Mouse (Mus musculus) yolk sac, embryonic 10.5 days (tissue): ENCODE measurements around the gene Tas2r126.
"Not testable (repeated sequence)": the region's sequence is repeated elsewhere in the genome, so short reads cannot be mapped to it uniquely, and the experiment has no call there.

Experiments
- DNase-seq: peaks from one replicate; pipeline ENCODE4 v3.0.0-alpha.2; 2017; ENCODE audit warnings: low spot score

Tas2r126 gene

GRCm38 (mm10) chr6:42434446-42434845 lies at the start of gene Tas2r126:
Gene Tas2r126 (plus strand): TSS chr6:42434535.
- no peak for DNase-seq

GRCm38 (mm10) chr6:42385635-42386034 lies 48.7 kb upstream of the Tas2r126 start:
- DNase-seq = no peak

- no peak for DNase-seq
Measured at GRCm38 (mm10) chr6:42391796-42392330, 42.5 kb upstream of the Tas2r126 start.

- no peak for DNase-seq
Measured at GRCm38 (mm10) chr6:42395960-42396809, 38.1 kb upstream of the Tas2r126 start.

- DNase-seq = no peak
Measured at GRCm38 (mm10) chr6:42397041-42397657, 37.2 kb upstream of the Tas2r126 start.

GRCm38 (mm10) chr6:42398285-42398684 lies 36.0 kb upstream of the Tas2r126 start:
- no peak for DNase-seq

GRCm38 (mm10) chr6:42398998-42399397 lies 35.3 kb upstream of the Tas2r126 start:
- no peak for DNase-seq

GRCm38 (mm10) chr6:42399938-42400337 lies 34.4 kb upstream of the Tas2r126 start, which contains the start of gene Tas2r143:
Gene Tas2r143 (plus strand): TSS chr6:42400238.
- no peak for DNase-seq

GRCm38 (mm10) chr6:42405134-42405533 lies 29.2 kb upstream of the Tas2r126 start, which contains the start of gene Tas2r135:
Gene Tas2r135 (plus strand): TSS chr6:42405434.
- no peak for DNase-seq

GRCm38 (mm10) chr6:42419443-42419842 lies 14.9 kb upstream of the Tas2r126 start:
- no peak for DNase-seq

GRCm38 (mm10) chr6:42421439-42421838 lies 12.9 kb upstream of the Tas2r126 start:
- no peak for DNase-seq

- DNase-seq = no peak
Measured at GRCm38 (mm10) chr6:42424472-42424871, 9.9 kb upstream of the Tas2r126 start.

GRCm38 (mm10) chr6:42426337-42426736 lies 8.0 kb upstream of the Tas2r126 start:
- DNase-seq = no peak

- no peak for DNase-seq
Measured at GRCm38 (mm10) chr6:42433554-42433953, 781 bp upstream of the Tas2r126 start.

GRCm38 (mm10) chr6:42435490-42435889 lies 1.2 kb downstream of the Tas2r126 start:
- DNase-seq = no peak

GRCm38 (mm10) chr6:42441395-42441794 lies 7.1 kb downstream of the Tas2r126 start:
- DNase-seq = no peak

GRCm38 (mm10) chr6:42444491-42444890 lies 10.2 kb downstream of the Tas2r126 start:
- DNase-seq = no peak

- no peak for DNase-seq
Measured at GRCm38 (mm10) chr6:42447381-42447780, 13.0 kb downstream of the Tas2r126 start.

- DNase-seq = no peak
Measured at GRCm38 (mm10) chr6:42465096-42465495, 30.8 kb downstream of the Tas2r126 start, which contains the start of gene Olfr458. Gene Olfr458 (minus strand): TSS chr6:42465196.

GRCm38 (mm10) chr6:42470542-42470941 lies 36.2 kb downstream of the Tas2r126 start:
- no peak for DNase-seq

- not testable (repeated sequence) for DNase-seq
Measured at GRCm38 (mm10) chr6:42471298-42471697, 37.0 kb downstream of the Tas2r126 start.

- DNase-seq = no peak
Measured at GRCm38 (mm10) chr6:42476235-42476634, 41.9 kb downstream of the Tas2r126 start, which contains the start of gene Olfr457. Gene Olfr457 (minus strand): TSS chr6:42476335.

GRCm38 (mm10) chr6:42484633-42485032 lies 50.3 kb downstream of the Tas2r126 start:
- no peak for DNase-seq
